Mouse (Mus musculus) brain, embryonic 14.5 days (tissue): ENCODE results near the gene Brd2.

Experiments used
- CTCF ChIP-seq: fragments of 200-500 bp; IDR thresholded peaks from 2 replicates; pipeline ENCODE4 v1.5.1; 2012; ENCODE audit warnings: inconsistent platforms, mild to moderate bottlenecking, moderate library complexity, borderline replicate concordance; ENCODE audit not compliant: insufficient read depth, insufficient read length; ENCODE audit errors: extremely low read depth
- POLR2A ChIP-seq: fragments of 200-500 bp; IDR thresholded peaks from 2 replicates; pipeline ENCODE4 v1.6.1; 2012; ENCODE audit warnings: mild to moderate bottlenecking, inconsistent platforms, borderline replicate concordance; ENCODE audit not compliant: poor library complexity, insufficient read depth, insufficient read length, severe bottlenecking; ENCODE audit errors: extremely low read depth

DNA sequence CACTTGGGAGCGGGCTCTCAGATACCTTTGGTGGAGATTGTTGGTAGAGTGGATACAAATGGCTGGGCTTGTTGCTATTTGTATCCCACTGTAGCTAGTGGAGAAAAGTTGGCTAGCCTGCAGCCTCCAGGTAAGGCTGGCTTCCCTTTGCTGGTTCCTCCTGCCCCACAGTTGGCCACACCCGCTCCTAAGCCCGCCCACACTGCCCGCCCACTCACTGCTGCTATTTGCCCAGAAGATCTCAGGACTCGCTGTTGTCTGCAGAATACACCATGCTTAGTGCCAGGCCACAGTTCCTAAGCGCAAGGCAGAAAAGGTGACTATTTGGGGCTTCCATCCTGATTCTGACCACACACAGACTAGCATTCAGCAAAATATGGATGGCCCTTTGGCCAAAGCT is 5.0 kb upstream of the Brd2 start:
- TF ChIP-seq CTCF, result no peak
- no peak for TF ChIP-seq POLR2A
